Mouse (Mus musculus) gastrocnemius, postnatal 4 days (tissue): Measurements from ENCODE around the gene Tgif2. TPM values are rescaled to one million over a fixed set of nuclear protein-coding genes. Genes with fewer than 3 reads are reported as not detected.
"Not testable (repeated sequence)": the region's sequence is repeated elsewhere in the genome, so short reads cannot be mapped to it uniquely, and the experiment has no call there.

Source experiments
- DNase-seq, 2 experiments: peaks; one replicate each; pipeline ENCODE4 v3.0.0; 2021 to 2022; ENCODE audit warnings: low spot score in 2 of 2, mixed read lengths in 2 of 2
- total RNA-seq, 2 experiments: library from RNA; stranded (reverse); gene quantifications; 2 replicates each; pipeline ENCODE4 v1.2.3; 2021

Tgif2 gene
- total RNA-seq, 2 experiments from 2014 or later, result 13.4 to 14.8 TPM

DNA sequence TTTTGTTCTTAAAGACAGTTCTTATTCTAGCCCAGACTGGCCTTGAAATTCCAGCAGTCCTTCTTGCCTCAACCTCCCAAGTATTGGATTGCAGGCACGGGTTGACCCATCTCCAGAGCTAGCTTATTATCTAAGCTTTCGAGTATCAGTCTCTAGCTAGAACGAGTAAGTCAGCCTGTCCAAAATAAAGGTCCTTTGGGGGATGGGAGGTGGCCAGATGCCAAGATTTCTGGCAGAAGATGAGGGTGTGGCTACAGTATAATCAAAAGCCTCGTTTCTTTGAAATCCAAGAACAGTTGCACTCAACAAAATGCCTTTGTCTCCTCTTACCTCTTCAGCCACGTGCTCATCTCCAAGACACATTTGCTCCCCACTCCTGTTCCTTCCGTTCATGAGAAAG, 30.7 kb downstream of the Tgif2 start:
- peak in 1 of 2 experiments; percentile 26 for DNase-seq

DNA sequence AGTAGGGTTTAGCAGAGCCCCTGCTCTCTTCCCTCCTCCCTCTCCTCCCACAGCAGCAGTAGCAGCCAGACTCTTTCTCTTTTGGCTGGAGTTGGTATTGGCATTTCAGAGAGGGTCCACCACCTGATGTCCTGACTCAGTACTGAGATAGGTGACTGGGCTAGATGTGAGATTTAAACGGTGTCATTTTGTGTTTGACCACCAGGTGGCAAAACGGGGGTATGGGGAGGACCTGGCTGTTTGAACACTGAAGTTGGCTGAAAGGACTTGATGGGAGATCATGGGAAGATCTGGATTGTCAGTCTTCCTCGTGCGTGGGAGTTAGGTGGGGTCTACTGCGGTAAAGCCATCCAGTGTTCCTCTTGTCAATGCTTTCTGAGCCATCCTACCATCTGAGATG, 33.8 kb downstream of the Tgif2 start:
- peak in 1 of 2 experiments; percentile 43 for DNase-seq

DNA sequence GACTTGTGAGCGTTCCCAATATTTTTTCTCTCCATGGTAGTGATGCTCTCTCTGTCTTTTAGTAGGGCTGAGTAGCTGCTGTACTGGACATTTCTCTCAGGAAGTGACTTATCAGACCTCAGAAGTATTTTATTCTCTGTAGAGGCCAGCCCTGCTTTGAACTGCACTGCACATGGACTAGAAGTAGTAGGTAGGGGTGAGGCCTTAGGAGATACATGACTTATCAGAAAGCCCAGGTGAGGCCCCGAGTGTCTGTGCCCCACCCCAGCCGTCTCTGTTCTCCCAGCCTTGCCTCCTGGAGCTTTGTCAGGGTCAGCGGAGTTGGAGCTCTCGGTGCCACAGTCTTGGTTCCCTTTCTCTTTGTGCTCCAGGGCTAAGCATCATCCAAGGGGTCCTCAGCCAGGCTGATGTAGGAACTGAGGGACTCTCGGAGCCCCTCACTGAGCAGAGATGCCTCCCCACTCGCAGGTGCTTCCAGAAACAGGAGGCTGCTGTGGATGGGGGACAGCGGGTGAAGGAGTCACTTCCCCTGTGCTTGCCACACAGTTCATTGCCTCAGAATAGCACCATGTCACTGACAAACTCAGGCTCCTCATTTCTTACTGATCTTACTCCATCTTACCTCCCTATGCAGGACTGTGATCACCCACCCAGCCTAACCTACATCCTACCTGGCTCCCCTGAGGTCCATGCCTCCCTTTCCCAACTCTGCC, 34.4 kb downstream of the Tgif2 start:
- no peak for DNase-seq

DNA sequence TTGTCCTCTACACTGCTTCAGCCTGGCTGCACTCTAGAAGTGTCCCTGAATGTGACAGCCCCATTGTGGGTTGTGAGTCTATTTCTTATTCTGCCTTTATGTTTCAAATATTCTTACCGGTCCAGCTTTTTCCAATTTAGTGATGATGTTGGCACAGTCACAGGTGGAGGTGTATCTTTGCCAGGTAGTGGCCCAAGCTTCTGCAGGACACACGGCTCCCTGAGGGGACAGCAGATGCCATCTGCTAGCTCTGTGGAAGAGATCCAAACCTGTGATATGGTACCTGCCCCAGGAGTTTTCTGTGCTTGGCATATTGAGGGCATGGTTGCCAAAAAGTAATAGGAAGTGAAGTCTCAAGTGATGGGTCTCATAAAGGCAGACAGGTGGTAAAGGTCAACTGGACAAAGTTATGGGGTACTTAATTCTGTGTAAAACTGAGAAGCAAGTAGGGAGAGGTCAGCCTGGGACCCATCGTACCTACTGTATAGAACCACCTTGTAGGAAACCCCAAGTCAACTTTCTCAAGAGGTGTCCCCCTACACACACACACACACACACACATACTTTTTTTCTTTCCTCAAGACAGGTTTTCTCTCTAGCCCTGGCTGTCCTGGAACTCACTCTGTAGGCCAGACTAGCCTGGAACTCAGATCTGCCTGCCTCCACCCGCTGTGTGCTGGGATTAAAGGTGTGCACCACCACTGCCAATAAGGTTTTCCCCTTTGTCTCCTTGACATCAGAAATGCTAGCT, 35.1 kb downstream of the Tgif2 start:
- no peak for DNase-seq

DNA sequence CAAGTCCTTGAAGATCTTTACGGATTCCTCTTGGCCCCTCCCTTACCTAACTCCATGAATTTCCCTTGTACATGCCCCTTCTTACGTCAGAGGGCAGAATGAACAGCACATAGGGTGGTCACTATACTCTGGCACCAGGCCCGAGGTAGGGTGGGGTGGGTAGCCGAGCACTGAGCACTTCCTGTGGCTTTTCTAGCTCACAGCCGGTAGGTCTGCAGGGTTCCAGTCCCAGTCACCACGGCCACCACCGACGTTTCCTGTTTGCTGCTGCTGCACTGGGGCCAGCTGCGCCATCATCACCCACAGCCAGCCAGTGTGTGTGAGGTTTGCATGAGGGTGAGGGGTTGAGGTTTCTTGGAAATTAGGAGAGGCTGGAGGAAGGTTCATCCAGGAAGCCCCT, 37.9 kb downstream of the Tgif2 start:
- DNase-seq, result no peak

DNA sequence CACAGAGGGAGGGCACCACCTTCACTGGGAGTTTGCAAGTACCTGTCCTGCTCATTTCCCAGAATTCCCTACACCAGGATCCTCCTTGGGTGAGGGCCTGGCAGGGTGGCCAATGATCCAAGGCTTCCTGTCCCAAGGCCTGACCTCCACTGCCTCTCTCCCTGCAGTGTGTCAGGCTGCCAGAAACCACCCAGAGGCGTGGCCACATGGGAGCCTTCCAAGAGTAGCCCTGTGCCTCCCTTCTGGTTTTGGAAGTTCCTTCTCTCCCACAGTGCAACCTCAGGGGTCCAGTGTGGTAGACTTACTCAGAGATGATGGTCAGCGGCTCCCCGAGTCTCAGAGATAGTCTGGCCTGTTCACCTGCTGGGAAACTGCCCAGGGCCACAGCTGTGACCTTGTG, 39.7 kb downstream of the Tgif2 start:
- no peak for DNase-seq

DNA sequence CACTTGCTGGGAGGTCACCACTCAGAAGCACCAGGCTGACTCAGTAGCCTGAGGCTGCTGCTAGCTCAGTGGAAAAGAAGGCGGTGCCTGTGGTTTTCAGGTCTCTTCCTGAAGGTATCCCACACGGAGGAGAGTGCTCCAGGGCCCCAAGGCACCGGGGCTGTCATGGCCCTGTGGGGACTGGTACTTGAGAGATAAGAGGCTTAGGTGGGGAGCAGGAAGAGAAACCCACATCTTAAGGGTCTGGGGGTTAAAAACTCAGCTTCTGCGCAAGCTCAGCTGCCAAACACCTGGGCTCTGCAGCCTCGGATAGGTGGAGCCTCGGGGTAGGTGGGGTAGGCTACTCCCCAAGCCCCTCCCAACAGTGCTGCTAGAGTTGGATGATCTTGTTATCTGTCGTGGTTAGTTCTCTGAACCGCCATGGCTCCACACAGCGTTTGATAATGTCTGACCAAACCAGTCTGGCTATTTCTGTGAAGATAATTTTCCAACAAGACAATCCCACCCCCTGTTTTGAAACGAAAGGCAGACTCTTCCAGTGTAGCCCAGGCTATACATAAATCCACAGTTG, 42.7 kb downstream of the Tgif2 start:
- DNase-seq, result no peak

DNA sequence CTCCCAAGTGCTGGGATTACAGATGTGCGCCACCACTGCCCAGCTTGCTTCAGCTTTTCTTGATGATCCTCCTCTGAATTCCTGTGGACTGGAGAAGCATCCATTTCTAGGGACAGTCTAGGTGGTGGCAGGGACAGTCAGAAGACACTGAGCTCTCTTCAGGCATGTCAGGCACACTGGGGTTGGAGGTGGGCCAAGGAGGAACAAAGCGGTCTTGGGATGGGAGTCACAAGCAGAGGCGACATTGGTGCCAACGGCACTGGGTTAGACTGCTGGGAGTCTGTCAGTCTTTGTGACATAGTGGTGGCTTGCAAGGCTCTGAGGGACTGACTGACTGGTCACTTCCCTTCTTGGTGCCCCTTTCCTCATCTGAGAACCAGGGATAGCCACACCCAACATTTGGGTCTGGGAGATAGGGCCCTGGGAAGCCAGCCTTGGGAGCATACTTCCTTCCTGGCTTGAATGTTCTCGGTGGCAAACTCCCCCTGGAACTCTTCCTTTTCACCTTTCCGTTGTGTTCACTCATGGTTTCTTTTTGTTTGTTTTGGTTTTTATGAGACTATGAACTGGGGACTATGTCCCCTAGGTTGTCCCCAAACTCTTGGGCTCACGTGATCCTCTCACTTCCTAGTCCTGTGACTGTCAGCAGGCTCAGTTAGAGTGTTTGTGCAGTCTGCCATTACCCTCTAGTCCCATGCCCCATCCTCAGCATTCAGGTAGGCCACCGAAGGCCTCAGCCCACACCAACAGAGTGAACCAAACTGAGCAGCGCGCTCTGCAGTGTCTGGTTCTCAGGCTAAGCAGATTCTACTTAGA, 44.8 kb downstream of the Tgif2 start:
- DNase-seq, result no peak

DNA sequence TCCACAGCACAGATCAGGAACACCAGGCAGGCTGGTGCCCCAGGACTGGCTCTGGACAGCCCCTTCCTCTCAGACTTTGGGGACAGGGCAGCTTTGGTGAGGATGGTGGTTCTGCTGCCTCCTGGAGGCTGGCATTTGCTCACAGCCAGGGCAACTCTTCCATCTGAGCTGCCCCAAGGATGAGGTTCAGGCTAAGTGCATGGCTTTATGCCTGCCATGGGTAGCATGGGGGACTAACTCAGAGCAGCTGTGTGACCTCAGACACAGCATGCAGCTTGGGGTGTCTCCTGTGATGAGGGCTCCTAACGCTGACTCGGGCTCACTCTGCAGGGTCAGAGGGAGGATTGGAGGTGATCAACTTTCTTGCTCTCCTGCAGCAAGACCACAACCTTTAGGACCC, 45.9 kb downstream of the Tgif2 start:
- not testable (repeated sequence) for DNase-seq

DNA sequence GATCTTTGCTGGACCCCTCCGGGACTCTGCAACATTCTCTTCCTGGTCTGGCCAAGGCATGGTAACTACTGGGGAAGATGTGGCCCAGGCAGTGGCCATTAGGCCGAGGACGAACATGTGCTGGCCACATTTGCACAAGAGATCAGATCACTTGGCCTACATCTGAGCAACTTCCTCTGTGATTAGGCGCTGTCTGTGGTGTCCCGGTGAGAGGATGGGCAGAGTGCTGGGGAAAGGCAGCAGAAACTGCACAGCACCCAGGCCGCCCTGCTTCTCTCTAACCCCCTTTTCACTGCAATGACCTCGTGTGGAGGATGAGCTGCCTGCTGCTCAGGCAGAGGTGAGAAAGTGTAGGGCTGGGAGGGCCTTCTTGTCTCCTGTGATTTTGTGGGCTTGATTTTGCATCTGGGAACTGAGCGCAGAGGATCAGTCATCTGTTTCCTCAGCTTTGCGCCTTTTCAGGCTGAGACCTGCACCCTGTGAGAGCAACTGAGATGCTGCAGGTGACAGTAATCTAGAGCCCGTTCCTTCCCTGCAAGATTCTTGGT, 46.4 kb downstream of the Tgif2 start:
- DNase-seq, result no peak

DNA sequence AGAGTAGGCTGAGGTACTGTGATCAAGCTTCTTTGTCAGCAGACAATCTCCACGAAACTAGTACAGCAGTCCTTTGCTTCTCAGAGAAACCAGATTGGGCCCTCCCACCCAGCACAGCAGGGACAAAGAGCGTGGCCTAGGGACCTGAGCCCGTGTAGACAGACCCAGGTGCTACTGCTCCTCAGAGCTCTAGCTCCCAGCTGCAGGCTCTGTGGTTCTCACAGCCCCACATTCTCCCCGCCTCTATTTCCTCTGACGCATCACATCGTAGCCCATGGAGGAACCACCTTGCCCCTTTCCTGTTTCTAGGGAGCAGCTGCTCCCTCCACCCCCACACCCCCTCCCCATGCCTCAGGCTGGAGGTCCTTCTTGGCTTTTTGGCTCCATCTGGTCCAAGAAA, 47.2 kb downstream of the Tgif2 start, which contains the start of gene Sla2:
Sla2 (minus strand) TSS at position 176 of the 400 bp plus-strand sequence.
- DNase-seq, result no peak

DNA sequence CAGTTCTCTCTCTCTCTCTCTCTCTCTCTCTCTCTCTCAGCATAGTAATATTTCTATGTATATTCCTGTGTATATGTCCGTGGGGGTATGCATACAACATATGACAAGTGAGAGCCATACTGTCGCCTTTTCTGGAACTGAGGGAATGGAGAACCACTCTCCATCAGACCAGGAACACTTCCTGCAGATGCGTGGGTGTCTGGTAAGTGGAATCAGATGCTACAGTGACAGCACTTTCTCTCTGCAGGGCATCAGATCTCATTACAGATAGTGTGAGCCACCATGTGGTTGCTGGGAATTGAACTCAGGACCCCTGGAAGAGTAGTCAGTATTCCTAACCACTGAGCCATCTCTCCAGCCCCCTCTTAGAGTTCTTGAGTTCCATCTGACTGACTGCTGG, 48.7 kb downstream of the Tgif2 start:
- no peak for DNase-seq

DNA sequence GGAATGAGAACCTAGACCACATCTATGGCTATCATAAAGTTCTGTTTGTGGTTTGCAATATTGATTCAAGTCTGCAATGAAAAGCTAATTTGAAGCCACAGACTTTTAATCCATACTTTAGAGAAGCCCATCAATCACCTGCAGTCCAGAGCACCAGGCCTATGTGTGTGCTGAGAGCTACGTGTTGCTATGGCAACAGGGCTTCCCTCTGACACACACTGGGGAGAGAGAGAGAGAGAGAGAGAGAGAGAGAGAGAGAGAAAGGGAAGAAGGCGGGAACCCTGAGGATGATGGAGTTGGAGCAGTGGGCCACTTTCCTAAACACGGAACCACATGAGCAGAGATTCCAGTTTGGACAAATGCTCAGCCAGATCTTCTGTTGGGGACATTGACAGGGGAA, 52.4 kb downstream of the Tgif2 start:
- DNase-seq, result no peak

DNA sequence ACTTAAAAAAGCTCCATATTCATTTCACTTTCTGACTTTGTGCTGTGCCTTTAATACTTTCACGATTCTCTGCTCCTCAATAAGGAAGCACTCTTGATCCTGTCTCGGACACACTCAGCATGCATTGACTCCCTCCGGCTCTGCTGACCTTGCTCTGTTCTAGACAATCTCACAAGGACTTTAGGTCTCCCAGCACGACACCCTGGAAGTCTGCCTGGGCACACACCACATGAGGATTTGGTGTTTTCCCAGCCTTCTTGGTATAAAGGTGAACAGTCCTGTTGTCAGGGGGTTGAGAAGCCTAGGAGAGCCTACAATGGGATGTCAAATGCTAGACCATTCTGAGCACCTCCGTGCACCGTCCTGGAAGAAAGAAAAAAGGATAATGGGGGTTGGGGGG, 53.0 kb downstream of the Tgif2 start:
- DNase-seq, result no peak

DNA sequence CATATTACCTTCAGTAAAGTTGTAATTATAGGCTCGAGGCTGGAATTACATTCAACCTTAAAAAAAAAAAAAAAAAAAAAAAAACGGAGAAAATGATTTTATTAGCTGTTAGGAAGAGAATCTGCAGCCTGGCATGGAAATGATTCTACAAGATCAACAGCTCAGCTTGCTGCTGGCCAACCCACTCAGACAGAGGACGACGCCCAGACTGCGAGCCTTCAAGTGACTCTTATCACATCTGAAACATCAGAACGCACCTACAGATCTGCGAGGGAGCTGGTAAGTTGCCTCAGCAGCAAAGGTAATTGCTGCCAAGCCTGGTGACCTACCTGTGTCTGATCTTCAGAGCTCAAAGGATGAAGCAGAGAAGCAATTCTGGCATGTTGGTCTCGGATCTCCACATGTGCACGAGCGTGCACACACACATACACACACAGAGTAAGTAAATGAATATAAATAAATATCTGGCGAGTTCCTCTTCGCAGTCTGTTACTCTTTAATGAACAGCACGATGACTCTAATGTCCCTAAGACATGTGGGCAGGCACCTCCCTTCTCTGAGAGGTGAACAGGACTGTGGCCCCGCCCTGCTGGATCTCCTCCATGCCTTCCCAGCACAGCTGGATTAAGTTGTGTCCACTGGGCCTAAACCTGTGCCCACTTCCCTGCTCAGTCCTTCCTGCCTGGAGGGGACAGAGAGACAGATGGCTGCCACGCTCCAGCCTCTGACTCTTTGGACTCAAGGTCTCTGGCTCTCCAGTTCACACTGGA, 54.9 kb downstream of the Tgif2 start:
- no peak for DNase-seq

DNA sequence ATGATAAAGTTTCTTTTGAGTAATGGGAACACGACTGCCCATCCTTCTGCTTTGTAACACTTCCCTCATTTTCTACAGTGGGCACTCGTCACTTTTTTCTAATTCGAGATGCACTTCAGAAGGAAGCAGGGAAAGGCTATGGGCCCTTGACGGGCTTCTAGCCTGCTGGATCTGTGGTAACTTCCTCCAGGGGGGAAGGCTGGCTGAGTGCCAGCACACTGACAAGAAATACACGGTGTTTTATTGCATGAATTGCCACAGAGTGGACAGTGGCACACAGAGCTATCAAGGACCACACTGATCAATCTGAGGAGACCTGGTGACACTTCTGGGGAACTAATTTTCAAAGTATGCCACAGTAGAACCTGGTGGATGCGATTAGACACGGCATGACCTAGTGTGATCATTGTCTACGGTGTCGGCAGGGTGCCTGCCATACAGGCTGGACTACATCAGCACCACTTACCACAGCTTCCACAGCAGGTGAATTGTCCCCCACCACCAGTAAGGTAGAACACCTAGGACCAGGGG, 56.6 kb downstream of the Tgif2 start:
- no peak for DNase-seq

DNA sequence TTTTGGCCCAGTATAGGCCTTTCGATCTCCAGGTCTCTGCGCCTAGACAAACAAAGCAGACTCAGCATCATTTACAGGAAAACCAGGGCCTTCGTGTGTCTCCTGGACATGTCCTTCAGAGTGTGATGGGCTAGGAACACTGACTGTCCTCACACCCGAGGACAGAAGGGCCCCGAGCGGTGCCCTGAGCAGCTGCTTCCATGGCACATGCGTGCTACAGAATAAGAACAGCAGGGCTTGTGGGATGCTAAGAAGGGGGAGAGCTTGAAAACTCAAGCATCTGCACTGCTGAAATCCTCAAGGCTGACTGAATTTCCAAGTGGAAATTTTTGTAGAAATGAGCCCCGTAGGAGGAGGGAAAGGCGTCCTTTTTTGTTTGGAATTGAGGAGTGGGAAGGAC, 57.2 kb downstream of the Tgif2 start:
- DNase-seq, result no peak

DNA sequence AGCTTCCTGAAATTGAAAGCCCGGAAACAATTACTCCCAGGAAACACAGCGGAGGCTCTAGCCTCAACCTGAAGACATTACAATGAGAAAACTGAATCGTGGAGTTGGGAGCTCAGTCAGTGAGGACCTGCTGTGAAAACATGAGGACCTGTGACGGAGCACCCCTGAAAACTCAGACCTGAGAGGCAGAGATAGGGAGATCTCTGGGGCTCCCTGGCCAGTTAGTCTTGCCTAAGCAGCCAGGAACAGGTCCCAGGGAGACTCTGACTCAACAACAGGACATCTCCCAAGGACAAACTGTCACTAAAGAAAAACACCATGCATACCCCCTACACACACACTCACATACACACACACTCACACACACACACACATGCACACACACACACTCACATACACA, 58.6 kb downstream of the Tgif2 start:
- no peak for DNase-seq

DNA sequence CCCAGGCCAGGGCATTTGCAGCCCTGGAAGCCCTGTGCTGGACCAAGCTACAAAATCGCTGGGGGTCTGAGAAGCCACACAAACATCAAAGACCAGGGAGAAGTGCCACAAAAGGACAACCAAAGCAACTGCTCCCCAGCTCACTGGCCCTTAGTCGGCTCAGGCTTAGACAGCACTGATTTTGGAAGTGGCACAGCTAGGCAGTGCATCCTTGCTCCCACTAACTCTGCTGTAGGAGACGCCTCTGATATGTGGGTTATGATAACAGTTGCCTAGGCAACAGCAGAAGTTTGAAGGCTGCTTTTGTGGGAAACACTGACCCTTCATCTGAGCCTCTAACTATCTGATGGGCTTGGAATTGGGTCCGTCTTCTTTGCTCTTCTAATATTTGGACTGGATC, 59.4 kb downstream of the Tgif2 start:
- DNase-seq, result no peak

DNA sequence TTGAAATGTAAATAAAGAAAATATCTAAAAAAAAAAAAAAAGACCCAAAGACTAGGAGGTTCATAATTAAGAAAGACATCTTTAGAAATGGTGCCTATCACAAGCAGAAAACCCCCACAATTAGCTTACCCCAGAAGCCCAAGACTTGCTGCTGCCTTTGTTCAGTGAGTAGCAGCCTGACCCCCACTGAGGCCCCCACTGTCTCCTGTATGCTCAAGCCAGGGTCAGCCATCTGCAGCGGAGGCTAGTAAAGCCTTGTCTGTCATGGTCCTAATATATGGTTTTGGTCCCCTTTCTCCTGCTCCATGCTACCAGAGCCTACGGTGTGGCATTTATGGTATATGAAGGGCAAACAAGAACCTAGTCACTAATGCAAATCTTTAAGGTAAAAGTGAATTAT, 61.5 kb downstream of the Tgif2 start:
- DNase-seq, result no peak
